Mouse (Mus musculus): ENCODE data around the gene Gdf1. TPM values are rescaled to one million over a fixed set of nuclear protein-coding genes. Genes with fewer than 3 reads are reported as not detected.

Gdf1 gene
- not detected for total RNA-seq (2023)

DNA sequence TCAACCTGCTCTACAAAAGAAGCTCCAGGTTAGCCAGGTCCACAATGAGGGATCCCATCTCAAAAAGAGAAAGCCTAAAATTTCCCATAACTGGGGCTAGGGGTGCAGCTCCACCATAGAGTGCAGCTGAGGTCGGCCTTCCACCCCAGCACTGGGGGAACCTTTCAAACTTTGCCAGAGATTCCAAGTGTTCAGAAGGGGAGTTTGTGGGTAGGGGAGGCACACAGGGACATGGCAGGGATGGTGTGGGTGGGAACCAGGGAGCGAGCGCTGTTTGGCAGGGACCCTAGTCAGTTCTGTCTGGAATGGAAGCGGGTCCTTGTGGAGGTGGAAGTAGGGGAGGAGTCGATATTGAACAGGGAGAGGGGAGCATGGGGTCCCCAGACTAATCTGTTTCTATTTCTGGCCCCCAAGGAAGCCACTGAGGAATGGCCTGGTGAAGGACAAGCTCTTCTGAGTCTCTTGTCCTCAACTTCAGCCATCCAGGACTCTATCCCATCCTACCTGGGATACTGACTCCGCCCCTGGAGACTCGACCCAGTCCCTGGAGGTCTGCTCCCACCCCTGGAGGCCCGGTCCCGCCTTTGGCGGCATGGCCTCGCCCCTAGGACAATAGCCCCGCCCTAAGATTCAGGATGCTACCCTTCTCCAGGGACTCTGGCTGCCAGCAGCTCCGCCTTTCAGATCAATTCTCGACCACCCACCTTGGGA is at the start of gene Gdf1:
TSS of gene Gdf1 (plus strand) at position 694 of the 711 bp plus-strand sequence.

DNA sequence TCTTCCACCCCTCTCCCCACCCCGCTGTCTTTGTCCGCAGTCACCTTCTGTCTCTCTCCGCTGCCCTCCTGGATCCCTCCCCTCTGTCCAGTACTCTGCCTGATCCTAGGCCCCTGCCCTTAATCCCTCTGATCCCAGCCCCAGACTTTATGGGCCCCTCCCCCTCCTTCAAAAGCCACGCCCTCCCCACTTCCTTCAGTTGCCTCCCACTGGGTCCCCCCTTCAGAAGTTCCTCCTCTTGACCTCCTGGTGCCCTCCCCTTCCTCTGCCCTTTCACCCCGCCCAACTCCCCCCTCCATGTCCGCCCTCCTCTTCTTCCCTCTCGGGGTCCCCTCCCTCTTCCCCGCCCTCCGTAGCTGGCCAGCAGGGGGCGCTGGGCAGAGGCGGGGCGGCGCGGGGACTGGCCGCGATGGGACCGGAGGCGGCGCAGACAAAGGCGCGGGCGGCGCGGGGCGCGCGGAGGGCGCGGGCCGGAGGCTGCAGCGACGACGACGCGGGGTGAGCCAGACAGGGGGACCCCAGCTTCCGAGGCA is 46.9 kb upstream of the Gdf1 start, which contains the start of gene Homer3:
TSS of gene Homer3 (plus strand) at position 225 of the 533 bp plus-strand sequence.

DNA sequence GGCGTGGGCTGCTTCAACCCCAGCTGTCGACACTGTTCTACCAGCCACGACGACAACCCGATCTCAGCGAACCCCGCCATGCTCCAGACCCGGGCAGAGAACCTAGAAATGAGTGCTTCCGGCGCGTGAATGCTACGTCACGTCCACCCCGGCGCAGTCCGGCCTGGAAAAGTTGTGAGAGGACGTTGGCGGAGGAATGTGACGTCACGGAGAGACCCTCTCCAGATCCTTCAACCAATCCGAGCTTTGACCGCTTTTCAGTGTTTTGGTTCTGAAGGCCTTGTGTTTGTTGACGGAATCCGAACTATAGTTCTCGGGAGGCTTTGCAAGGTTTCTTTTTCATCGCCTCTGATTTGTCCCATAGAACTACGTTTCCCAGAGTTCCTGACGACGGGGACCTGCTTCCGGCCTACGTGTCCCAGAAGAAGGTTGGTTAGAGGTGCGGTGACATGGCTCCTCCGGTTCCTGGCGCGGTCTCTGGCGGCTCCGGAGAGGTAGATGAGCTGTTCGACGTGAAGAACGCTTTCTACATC is 27.2 kb upstream of the Gdf1 start, which contains the start of the genes Ddx49 and Cope:
TSS of gene Ddx49 (minus strand) at position 132 of the 533 bp plus-strand sequence.
TSS of gene Cope (plus strand) at position 161 of the 533 bp plus-strand sequence.

DNA sequence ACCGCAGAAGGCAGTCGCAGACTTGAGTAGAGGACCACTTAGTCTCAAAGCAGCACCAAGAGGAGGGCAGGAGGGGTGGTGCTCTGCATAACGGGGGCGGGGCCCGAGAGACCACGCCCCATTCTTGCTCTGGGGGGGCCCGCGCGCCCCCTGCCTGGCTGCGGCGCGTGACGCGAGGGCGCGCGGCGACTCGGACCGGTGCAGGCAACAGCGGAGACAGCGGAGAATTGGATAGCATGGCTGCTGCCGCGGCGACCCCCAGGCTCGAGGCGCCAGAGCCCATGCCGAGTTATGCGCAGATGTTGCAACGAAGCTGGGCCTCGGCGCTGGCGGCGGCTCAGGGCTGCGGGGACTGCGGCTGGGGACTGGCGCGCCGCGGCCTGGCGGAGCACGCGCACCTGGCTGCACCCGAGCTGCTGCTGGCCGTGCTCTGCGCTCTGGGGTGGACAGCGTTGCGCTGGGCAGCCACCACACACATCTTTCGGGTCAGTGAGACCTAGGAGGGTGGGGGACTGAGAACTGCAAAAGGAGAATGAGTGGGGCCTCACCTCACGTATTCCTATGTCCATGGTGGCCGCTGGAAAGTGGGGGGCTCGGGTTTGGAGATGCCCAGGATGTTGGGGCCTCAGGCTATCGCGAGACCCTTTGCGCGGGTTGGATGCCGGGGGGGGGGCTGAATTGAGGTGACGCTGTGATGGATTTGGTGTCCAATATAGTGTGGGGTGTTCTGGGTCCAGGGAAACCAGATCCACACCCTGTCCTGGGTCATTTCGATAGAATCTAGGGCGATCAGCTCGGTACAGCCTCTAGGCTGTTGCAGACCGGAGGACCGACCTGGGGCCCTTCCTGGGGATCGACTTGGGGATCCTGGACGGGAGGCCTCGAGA is 13.8 kb upstream of the Gdf1 start, which contains the start of gene Cers1:
TSS of gene Cers1 (plus strand) at position 152 of the 887 bp plus-strand sequence.

DNA sequence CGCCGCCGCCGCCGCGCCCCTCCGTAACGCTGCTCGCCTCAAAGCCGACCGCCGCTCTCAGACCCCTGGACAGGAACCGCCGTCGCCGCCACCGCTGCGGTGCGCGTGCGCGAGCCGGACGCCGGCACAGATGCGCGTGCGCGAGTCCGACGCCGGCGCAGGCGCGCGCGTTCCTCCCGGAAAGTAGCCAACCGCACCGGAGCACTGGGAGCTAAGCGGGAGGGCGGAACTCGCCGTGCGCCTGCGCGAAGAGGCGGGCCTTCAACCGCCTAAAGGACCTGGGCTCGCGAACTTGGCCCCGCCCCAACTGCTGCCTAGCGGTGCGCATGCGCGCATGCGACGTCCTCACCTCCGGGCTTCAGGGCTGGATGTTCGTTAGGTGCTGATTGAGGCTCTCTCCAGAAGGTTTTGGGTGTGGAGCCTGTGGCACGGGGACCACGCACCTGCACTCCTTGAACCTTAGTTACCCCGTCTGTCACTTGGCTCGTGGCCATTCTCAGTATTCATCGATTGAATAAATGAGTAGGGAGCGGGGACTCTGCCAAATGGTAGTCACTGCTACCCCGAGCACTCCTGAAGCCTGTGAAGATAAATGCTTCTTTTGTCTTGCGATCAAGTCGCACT is 23.7 kb downstream of the Gdf1 start, which contains the start of gene Upf1:
TSS of gene Upf1 (minus strand) at position 85 of the 624 bp plus-strand sequence.

DNA sequence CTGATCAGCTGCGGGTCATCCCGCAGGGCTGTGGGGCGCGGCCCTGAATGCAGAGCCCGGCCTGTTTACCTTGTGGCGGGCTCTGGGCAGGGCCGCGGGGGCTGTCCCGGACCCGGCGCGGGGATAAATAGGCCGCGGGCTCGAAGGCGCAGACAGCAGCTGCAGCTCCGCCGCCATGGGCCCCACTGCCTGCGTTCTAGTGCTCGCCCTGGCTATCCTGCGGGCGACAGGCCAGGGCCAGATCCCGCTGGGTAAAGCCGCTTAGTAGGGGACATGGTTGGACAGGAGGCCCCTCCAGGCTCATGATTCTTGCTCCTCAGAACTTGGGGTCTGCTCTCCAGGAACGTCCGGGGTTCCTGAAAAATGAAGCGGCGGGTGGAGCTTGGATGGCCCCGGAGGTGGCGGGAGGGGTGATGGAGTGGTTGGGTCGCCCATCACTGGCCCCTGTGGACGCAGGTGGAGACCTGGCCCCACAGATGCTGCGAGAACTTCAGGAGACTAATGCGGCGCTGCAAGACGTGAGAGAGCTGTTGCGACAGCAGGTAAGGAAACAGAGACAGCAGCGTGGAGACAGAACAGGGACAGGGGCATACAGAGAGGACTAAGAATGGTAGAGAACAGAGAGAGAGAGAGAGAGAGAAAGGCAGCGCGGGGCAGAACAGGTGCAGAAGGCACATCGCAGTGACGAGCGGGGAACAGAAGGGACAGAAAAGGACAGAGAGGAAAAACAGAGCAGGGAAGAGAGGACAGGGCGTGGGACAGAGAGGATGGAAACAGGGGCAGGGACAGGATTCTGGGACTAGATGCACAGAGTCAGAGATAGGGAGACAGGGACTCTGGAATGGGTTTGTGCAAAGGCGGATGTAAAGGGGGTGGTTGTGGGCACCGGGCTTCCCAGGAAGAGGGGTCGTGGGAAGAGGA is 44.0 kb downstream of the Gdf1 start, which contains the start of gene Comp:
TSS of gene Comp (plus strand) at position 162 of the 921 bp plus-strand sequence.

Other genes with a start within 250 kb of the Gdf1 start
- gene Hapln4, start 246.4 kb upstream of the Gdf1 start, total RNA-seq (2023): not detected
- gene Ncan, start 208.9 kb upstream of the Gdf1 start, total RNA-seq (2023): not detected
- 10 to 100 TPM in 1 of 2 experiments, 1 to 10 TPM in 1; 9.9 to 12.9 TPM for gene Nr2c2ap, start 198.5 kb upstream of the Gdf1 start, total RNA-seq (2023)
- gene Rfxank, start 190.7 kb upstream of the Gdf1 start, total RNA-seq (2023): 10 to 100 TPM in 1 of 2 experiments, 1 to 10 TPM in 1; 9.8 to 16.9 TPM
- gene Borcs8, start 190.3 kb upstream of the Gdf1 start, total RNA-seq (2023): 10 to 100 TPM; 35.8 to 41.5 TPM
- under 1 TPM; 0.53 to 0.78 TPM for gene Mef2b, start 190.1 kb upstream of the Gdf1 start, total RNA-seq (2023)
- gene Tmem161a, start 157.5 kb upstream of the Gdf1 start, total RNA-seq (2023): 10 to 100 TPM; 22.8 to 24.0 TPM
- gene Slc25a42, start 117.5 kb upstream of the Gdf1 start, total RNA-seq (2023): 1 to 10 TPM; 1.9 to 2.6 TPM
- gene Sugp2, start 95.6 kb upstream of the Gdf1 start, total RNA-seq (2023): 10 to 100 TPM; 27.7 to 31.9 TPM
- gene Armc6, start 95.4 kb upstream of the Gdf1 start, total RNA-seq (2023): 1 to 10 TPM; 4.2 to 5.7 TPM
- gene Homer3, start 47.0 kb upstream of the Gdf1 start, total RNA-seq (2023): 1 to 10 TPM; 8.3 to 9.6 TPM
- 10 to 100 TPM; 32.1 to 32.3 TPM for gene Ddx49, start 27.3 kb upstream of the Gdf1 start, total RNA-seq (2023)
- 100 to 1,000 TPM; 104 to 110 TPM for gene Cope, start 27.3 kb upstream of the Gdf1 start, total RNA-seq (2023)
- not detected for gene Cers1, start 14.0 kb upstream of the Gdf1 start, total RNA-seq (2023)
- gene Upf1, start 23.5 kb downstream of the Gdf1 start, total RNA-seq (2023): 10 to 100 TPM; 49.1 to 49.4 TPM
- under 1 TPM; 0.24 to 0.78 TPM for gene Comp, start 43.7 kb downstream of the Gdf1 start, total RNA-seq (2023)
- 1 to 10 TPM; 4.6 to 6.1 TPM for gene Crtc1, start 109.8 kb downstream of the Gdf1 start, total RNA-seq (2023)
- gene Klhl26, start 147.2 kb downstream of the Gdf1 start, total RNA-seq (2023): 1 to 10 TPM; 2.8 to 3.1 TPM
- gene Tmem59l, start 157.5 kb downstream of the Gdf1 start, total RNA-seq (2023): not detected
- not detected for gene Crlf1, start 163.3 kb downstream of the Gdf1 start, total RNA-seq (2023)
- 10 to 100 TPM; 34.2 to 41.7 TPM for gene Rex1bd, start 176.9 kb downstream of the Gdf1 start, total RNA-seq (2023)
- 1,000 to 10,000 TPM; 1,079 to 1,154 TPM for gene Uba52, start 181.0 kb downstream of the Gdf1 start, total RNA-seq (2023)
- 100 to 1,000 TPM; 180 to 195 TPM for gene Fkbp8, start 197.9 kb downstream of the Gdf1 start, total RNA-seq (2023)
- 10 to 100 TPM; 35.5 to 41.3 TPM for gene Kxd1, start 198.1 kb downstream of the Gdf1 start, total RNA-seq (2023)
- 10 to 100 TPM; 45.8 to 47.5 TPM for gene Ell, start 209.6 kb downstream of the Gdf1 start, total RNA-seq (2023)